Mouse (Mus musculus): ENCODE measurements around the gene Gm10334. TPM values are rescaled to one million over a fixed set of nuclear protein-coding genes. Genes with fewer than 3 reads are reported as not detected.

The Gm10334 gene
- total RNA-seq (2023) = not detected

GRCm38 (mm10) chr6:41446045-41446444 lies at the start of gene Gm10334:
Gm10334 (minus strand) TSS chr6:41446145.

GRCm38 (mm10) chr6:41458632-41459031 lies 12.7 kb upstream of the Gm10334 start, which contains the start of gene Prss1:
Prss1 (plus strand) TSS chr6:41458932.

Other genes starting within 250 kb of the Gm10334 start
- gene Try4, start 143.9 kb downstream of the Gm10334 start, total RNA-seq (2023) = 1.5 TPM
- gene Try5, start 129.3 kb downstream of the Gm10334 start, total RNA-seq (2023) = 1.8 TPM
- not detected for gene Try10, start 92.0 kb downstream of the Gm10334 start, total RNA-seq (2023)
- not detected for gene Prss3, start 68.5 kb downstream of the Gm10334 start, total RNA-seq (2023)
- not detected for gene Gm5771, start 53.8 kb downstream of the Gm10334 start, total RNA-seq (2023)
- gene Prss1, start 12.8 kb upstream of the Gm10334 start, total RNA-seq (2023) = not detected
- not detected for gene Prss2, start 75.6 kb upstream of the Gm10334 start, total RNA-seq (2023)
- gene Ephb6, start 159.3 kb upstream of the Gm10334 start, total RNA-seq (2023) = 40.0 TPM
- not detected for gene Trpv6, start 190.3 kb upstream of the Gm10334 start, total RNA-seq (2023)
- gene Trpv5, start 234.6 kb upstream of the Gm10334 start, total RNA-seq (2023) = not detected
- not detected for gene Llcfc1, start 238.3 kb upstream of the Gm10334 start, total RNA-seq (2023)